Mouse (Mus musculus) kidney, embryonic 14.5 days (tissue): ENCODE measurements around the gene Aldh1a3. TPM values are rescaled to one million over a fixed set of nuclear protein-coding genes. Genes with fewer than 3 reads are reported as not detected.

ENCODE experiments used
- ATAC-seq: fragments of 200-750 bp; cut with Nextera tagmentation; 2 replicates; pipeline ENCODE4 v1.8.0; 2017; ENCODE audit warnings: moderate number of reproducible peaks, mild to moderate bottlenecking, moderate TSS enrichment, moderate library complexity; ENCODE audit not compliant: low FRiP score, low TSS enrichment
- H3K27ac ChIP-seq: fragments of 300-500 bp; sonication (generic); 2 replicates; pipeline ENCODE4 v1.5.1; 2014; ENCODE audit warnings: low read depth, mild to moderate bottlenecking, low read length, moderate library complexity, mixed read lengths
- H3K27me3 ChIP-seq: fragments of 300-500 bp; sonication (generic); 2 replicates; pipeline ENCODE4 v1.6.1; 2014; ENCODE audit warnings: mild to moderate bottlenecking, low read length; ENCODE audit not compliant: control insufficient read depth, insufficient read depth
- H3K36me3 ChIP-seq: fragments of 300-500 bp; sonication (generic); 2 replicates; pipeline ENCODE4 v1.6.1; 2014; ENCODE audit warnings: low read length, mixed read lengths; ENCODE audit not compliant: control insufficient read depth, insufficient read depth
- H3K4me1 ChIP-seq: fragments of 300-500 bp; sonication (generic); 2 replicates; pipeline ENCODE4 v1.6.1; 2014; ENCODE audit warnings: low read length, mixed read lengths; ENCODE audit not compliant: control insufficient read depth, insufficient read depth
- H3K4me2 ChIP-seq: fragments of 300-500 bp; sonication (generic); replicated peaks from 2 replicates; pipeline ENCODE4 v1.6.1; 2014; ENCODE audit warnings: low read depth, mild to moderate bottlenecking, low read length
- H3K4me3 ChIP-seq: fragments of 300-500 bp; sonication (generic); 2 replicates; pipeline ENCODE4 v1.5.1; 2014; ENCODE audit warnings: mild to moderate bottlenecking, low read length
- H3K9ac ChIP-seq: fragments of 300-500 bp; sonication (generic); 2 replicates; pipeline ENCODE4 v1.6.1; 2014; ENCODE audit warnings: low read depth, mild to moderate bottlenecking, low read length, moderate library complexity
- H3K9me3 ChIP-seq: fragments of 300-500 bp; sonication (generic); 2 replicates; pipeline ENCODE4 v1.6.1; 2016; ENCODE audit warnings: low read length; ENCODE audit not compliant: control insufficient read depth
- WGBS: fragments of 180-500 bp; shearing (Covaris S2); extraction: QIAGEN DNeasy Blood & Tissue Kit; methylation state at CpG from one replicate; pipeline ENCODE4 v1.1.7; 2014; 5-methylcytosine and 5-hydroxymethylcytosine counted together
- polyA plus RNA-seq: library from polyadenylated mRNA; unstranded; fragments of >200 nt; fragmentation: Nextera tagmentation; extraction: Ambion mirVana; gene quantifications from 2 replicates; pipeline ENCODE4 v1.2.1, GENCODE M21; 2014

Aldh1a3 gene
- polyA plus RNA-seq, 1 experiment from 2014 or later: 41.7 TPM

- 0 out of 2 replicates have a peak, but pooled peaks cover 4% of the 10 kb centered on the region for H3K4me1 ChIP-seq
- H3K9ac ChIP-seq: no peak overlapping the region
- H3K27me3 ChIP-seq: no peaks in the 10 kb centered on the region
- H3K4me3 ChIP-seq: no peak overlapping the region
- H3K9me3 ChIP-seq: no peaks in the 10 kb centered on the region
- H3K36me3 ChIP-seq: no peaks in the 10 kb centered on the region
- H3K4me2 ChIP-seq: no peak overlapping the region
- ATAC-seq: no peak
- WGBS: 92% methylated on average over 6 of the region's 6 CpGs
- H3K27ac ChIP-seq: no peak overlapping the region
Observed at GRCm38 (mm10) chr7:66386411-66386810, 40.9 kb downstream of the Aldh1a3 start.

GRCm38 (mm10) chr7:66385826-66386225 lies 41.5 kb downstream of the Aldh1a3 start:
- WGBS: 94% methylated on average over 12 of the region's 12 CpGs
- H3K4me1 ChIP-seq: 0 out of 2 replicates have a peak, but pooled peaks cover 4% of the 10 kb centered on the region
- H3K4me3 ChIP-seq: no peak overlapping the region
- H3K27me3 ChIP-seq: no peaks in the 10 kb centered on the region
- no peak overlapping the region for H3K9ac ChIP-seq
- H3K27ac ChIP-seq: no peak overlapping the region
- no peaks in the 10 kb centered on the region for H3K9me3 ChIP-seq
- no peaks in the 10 kb centered on the region for H3K36me3 ChIP-seq
- ATAC-seq: no peak
- no peak overlapping the region for H3K4me2 ChIP-seq

DNA sequence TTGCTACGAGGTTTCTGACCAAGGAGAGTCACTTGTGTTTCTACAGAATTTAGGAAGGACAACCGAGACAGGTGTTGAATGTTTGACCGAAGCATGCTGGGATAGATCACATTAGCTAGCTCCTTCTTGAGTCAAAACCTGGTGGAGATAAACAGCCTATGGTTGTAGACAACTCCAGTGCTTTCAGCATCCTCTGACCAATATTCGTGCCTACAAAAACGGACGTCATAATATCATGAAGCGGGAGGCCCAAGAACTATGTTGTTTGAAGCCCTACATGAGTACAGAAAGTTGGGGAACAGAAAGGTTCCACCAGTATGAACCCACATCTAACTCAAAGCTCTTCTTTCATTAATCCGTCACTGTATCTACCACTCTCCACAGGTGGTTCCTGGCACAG lies 42.4 kb downstream of the Aldh1a3 start:
- no peak overlapping the region for H3K9ac ChIP-seq
- no peak overlapping the region for H3K4me2 ChIP-seq
- no peaks in the 10 kb centered on the region for H3K36me3 ChIP-seq
- no peak overlapping the region for H3K27ac ChIP-seq
- WGBS: 89% methylated on average over 8 of the region's 8 CpGs
- H3K9me3 ChIP-seq: no peaks in the 10 kb centered on the region
- H3K4me1 ChIP-seq: 0 out of 2 replicates have a peak, but pooled peaks cover 4% of the 10 kb centered on the region
- ATAC-seq: no peak
- no peak overlapping the region for H3K4me3 ChIP-seq
- no peaks in the 10 kb centered on the region for H3K27me3 ChIP-seq

GRCm38 (mm10) chr7:66384213-66384612 lies 43.1 kb downstream of the Aldh1a3 start:
- no peak for ATAC-seq
- H3K4me1 ChIP-seq: 0 out of 2 replicates have a peak, but pooled peaks cover 4% of the 10 kb centered on the region
- H3K9me3 ChIP-seq: no peaks in the 10 kb centered on the region
- H3K9ac ChIP-seq: no peak overlapping the region
- no peak overlapping the region for H3K4me3 ChIP-seq
- H3K4me2 ChIP-seq: no peak overlapping the region
- H3K27me3 ChIP-seq: no peaks in the 10 kb centered on the region
- H3K27ac ChIP-seq: no peak overlapping the region; the same call in 1 of the 2 replicates
- 56% methylated on average over 5 of the region's 5 CpGs for WGBS
- H3K36me3 ChIP-seq: no peaks in the 10 kb centered on the region

DNA sequence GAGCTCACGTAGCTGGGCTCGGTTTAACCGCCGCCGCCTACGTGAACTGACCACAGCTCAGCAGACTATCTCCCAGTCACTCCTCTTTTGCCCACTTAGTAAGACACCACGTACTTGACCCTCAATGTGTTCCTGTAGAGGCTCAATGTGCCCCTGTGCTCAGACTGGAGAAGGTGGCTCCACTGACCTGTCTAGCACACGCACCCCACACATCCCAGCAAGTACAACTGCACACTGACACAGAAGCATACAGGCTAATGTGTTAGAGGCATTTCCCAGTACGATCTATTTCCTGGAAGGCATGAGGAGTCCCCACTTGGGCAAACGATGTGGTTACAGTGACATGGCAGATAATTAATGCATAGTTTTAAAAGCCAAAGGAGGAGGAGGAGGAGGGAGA lies 50.8 kb downstream of the Aldh1a3 start:
- no peaks in the 10 kb centered on the region for H3K9me3 ChIP-seq
- H3K9ac ChIP-seq: no peak overlapping the region
- H3K4me2 ChIP-seq: no peak overlapping the region
- H3K27ac ChIP-seq: no peak overlapping the region
- no peak overlapping the region for H3K4me3 ChIP-seq
- no peak for ATAC-seq
- WGBS: 78% methylated on average over 10 of the region's 10 CpGs
- no peaks in the 10 kb centered on the region for H3K27me3 ChIP-seq
- H3K4me1 ChIP-seq: no peaks in the 10 kb centered on the region
- H3K36me3 ChIP-seq: no peaks in the 10 kb centered on the region

DNA sequence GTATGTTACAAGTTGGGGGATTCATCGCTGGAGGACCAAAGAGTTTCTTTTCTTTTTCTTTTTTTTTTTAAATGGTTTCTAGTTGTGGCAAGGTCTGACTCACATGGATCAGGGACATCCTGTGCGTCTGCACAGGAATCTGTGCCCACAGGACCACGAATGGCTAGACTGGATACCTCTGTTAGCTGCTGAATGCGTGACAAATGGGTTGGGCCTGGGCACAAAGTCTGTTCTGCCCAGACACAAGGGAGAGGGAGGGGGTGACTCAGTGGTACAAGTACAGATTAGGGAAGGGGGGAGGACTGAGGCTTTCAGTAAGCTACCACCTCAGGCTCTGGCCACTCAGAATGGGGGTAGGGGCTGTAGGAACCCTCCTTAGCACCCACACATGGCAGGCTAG lies 51.6 kb downstream of the Aldh1a3 start:
- no peak overlapping the region for H3K9ac ChIP-seq
- 83% methylated on average over 4 of the region's 4 CpGs for WGBS
- H3K36me3 ChIP-seq: no peaks in the 10 kb centered on the region
- no peak overlapping the region for H3K27ac ChIP-seq
- no peak for ATAC-seq
- no peaks in the 10 kb centered on the region for H3K27me3 ChIP-seq
- peaks cover 5% of the 10 kb centered on the region; the same call in 1 of the 2 replicates for H3K4me1 ChIP-seq
- H3K9me3 ChIP-seq: no peaks in the 10 kb centered on the region
- H3K4me2 ChIP-seq: no peak overlapping the region
- no peak overlapping the region for H3K4me3 ChIP-seq

DNA sequence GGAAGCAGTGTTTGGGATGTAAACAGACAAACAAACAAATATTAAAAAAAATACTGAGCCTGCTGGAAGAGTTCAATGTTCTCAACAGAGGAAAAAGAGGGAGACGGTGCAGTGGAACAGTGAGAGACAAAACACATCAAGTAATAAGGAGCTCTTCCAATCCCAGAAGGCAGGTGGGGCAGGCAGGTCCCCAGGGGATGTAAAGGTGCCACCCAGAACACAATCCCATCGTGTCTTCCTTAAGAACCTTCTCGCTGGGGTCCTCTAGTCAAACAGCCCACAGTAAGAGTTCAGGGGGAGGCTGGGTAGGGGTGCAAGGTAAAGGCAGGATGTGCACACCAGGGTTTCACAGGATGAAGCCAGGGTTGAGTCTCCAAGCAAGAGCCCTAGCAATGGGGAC lies 53.9 kb downstream of the Aldh1a3 start:
- Histone ChIP-seq H3K9ac (no peak overlapping the region), H3K27me3 (no peaks in the 10 kb centered on the region), H3K9me3 (no peaks in the 10 kb centered on the region), H3K4me2 (no peak overlapping the region), H3K4me3 (no peak overlapping the region), H3K27ac (no peak overlapping the region), H3K4me1 (peaks cover 14% of the 10 kb centered on the region; the same call in 1 of the 2 replicates), H3K36me3 (no peaks in the 10 kb centered on the region)
- 90% methylated on average over 3 of the region's 3 CpGs for WGBS
- ATAC-seq: no peak

- no peak overlapping the region for H3K27ac ChIP-seq
- WGBS: 73% methylated on average over 6 of the region's 6 CpGs
- no peak overlapping the region for H3K4me3 ChIP-seq
- no peak overlapping the region for H3K4me2 ChIP-seq
- peaks cover 14% of the 10 kb centered on the region; the same call in 1 of the 2 replicates for H3K4me1 ChIP-seq
- H3K36me3 ChIP-seq: no peaks in the 10 kb centered on the region
- no peak for ATAC-seq
- no peaks in the 10 kb centered on the region for H3K9me3 ChIP-seq
- H3K27me3 ChIP-seq: no peaks in the 10 kb centered on the region
- no peak overlapping the region for H3K9ac ChIP-seq
Observed at GRCm38 (mm10) chr7:66370970-66371369, 56.3 kb downstream of the Aldh1a3 start.

DNA sequence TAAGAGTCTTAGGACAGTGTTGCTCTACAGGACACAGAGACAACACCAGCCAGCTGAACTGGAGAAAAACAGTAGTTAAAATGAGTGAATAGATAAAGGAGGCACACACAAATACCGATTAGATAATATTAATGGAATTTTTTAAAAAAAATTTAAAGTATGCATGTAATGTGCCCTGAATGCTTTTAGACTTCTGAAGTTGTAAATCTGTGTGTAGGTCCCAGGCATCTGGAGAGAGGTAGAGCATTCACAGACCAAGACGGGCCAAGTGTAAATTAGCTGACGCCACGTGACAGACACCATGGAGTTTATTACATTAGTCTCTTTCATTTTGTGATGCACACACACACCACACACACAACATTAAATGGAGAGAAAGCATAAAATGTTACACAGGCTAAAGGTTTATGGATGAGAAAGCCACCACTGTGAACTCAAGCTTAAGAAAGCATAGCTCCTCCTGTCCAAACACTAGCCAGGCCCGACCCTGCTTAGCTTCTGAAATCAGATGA lies 57.3 kb downstream of the Aldh1a3 start:
- H3K9ac ChIP-seq: no peak overlapping the region
- WGBS: 46% methylated on average over 5 of the region's 5 CpGs
- no peaks in the 10 kb centered on the region for H3K9me3 ChIP-seq
- no peak overlapping the region for H3K4me3 ChIP-seq
- H3K4me2 ChIP-seq: no peak overlapping the region
- H3K4me1 ChIP-seq: peaks cover 14% of the 10 kb centered on the region; the same call in 1 of the 2 replicates
- H3K27ac ChIP-seq: peak overlapping the region; percentile 51; the same call in 1 of the 2 replicates
- ATAC-seq: no peak
- H3K36me3 ChIP-seq: no peaks in the 10 kb centered on the region
- no peaks in the 10 kb centered on the region for H3K27me3 ChIP-seq
